Mouse (Mus musculus): ENCODE measurements around the gene Hddc2.

- TF ChIP-seq HCFC1 (IDR thresholded peaks at IDR 0.05; ENCODE audit: borderline replicate concordance, insufficient read depth, low read length) = no peak
- no peak for TF ChIP-seq MAFK (IDR thresholded peaks at IDR 0.05; ENCODE audit: insufficient read depth, low read depth, low read length)
- TF ChIP-seq ZC3H11A (IDR thresholded peaks at IDR 0.05; ENCODE audit: borderline replicate concordance, low read depth, low read length) = no peak
- TF ChIP-seq ZNF384 (IDR thresholded peaks at IDR 0.05; ENCODE audit: low read depth, low read length) = no peak
Measured at GRCm38 (mm10) chr10:31346401-31346800, 33.2 kb downstream of the Hddc2 start.
